Mouse (Mus musculus) ES-Bruce4 (cell line): Measurements from ENCODE around the gene Efcab11.

Experiments
- CTCF ChIP-seq: IDR thresholded peaks from one replicate; pipeline ENCODE4 v1.8.1; 2011; ENCODE audit warnings: low read depth, low read length
- EP300 ChIP-seq: IDR thresholded peaks from 2 replicates; pipeline ENCODE4 v1.6.1; 2011; ENCODE audit warnings: low read depth, low read length; ENCODE audit not compliant: insufficient read depth

DNA sequence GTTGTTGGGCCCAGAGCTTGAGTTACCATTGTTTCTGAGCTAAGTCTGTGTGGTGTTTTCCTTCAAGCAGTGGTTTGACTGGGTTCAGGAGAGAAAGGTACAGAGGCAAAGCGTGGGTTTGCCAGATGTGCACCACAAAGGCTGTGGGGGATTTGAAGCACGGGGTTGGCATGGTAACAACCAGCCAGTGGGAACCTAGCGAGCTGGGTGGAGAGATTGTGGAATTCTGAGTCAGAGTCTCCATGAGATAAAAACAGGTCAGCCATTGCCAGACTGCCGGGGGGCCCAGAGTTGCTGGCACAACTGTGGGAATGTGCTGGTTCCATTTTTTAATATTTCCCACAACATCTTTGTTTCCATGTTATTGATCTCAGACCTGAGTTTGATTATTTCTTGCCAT is 202.6 kb downstream of the Efcab11 start:
- TF ChIP-seq CTCF (no peak), EP300 (no peak)
